Mouse (Mus musculus) olfactory bulb, adult 2 months (tissue): ENCODE data around the gene Tnfrsf25. TPM values are rescaled to one million over a fixed set of nuclear protein-coding genes. Genes with fewer than 3 reads are reported as not detected.

Experiments
- H3K27ac ChIP-seq: fragments of 200-500 bp; 2 replicates; pipeline ENCODE4 v1.5.1; 2012; ENCODE audit warnings: low read depth, low read length; ENCODE audit not compliant: insufficient read depth
- H3K4me1 ChIP-seq: fragments of 200-500 bp; 2 replicates; pipeline ENCODE4 v1.6.1; 2012; ENCODE audit warnings: low read length; ENCODE audit not compliant: control insufficient read depth, insufficient read depth
- H3K4me3 ChIP-seq: fragments of 200-500 bp; 2 replicates; pipeline ENCODE4 v1.5.1; 2012; ENCODE audit warnings: mild to moderate bottlenecking, low read depth, low read length, moderate library complexity; ENCODE audit not compliant: insufficient read depth
- CTCF ChIP-seq: fragments of 200-500 bp; IDR thresholded peaks from 2 replicates; pipeline ENCODE4 v1.5.1; 2012; ENCODE audit warnings: low read depth, mild to moderate bottlenecking, low read length, moderate library complexity; ENCODE audit not compliant: insufficient read depth
- POLR2A ChIP-seq: fragments of 200-500 bp; IDR thresholded peaks from 2 replicates; pipeline ENCODE4 v1.6.1; 2012; ENCODE audit warnings: mild to moderate bottlenecking, low read depth, low read length, moderate library complexity; ENCODE audit not compliant: insufficient read depth
- WGBS: fragments of 180-500 bp; shearing (Covaris S2); methylation state at CpG from one replicate; pipeline ENCODE4 v1.1.7; 2018; 5-methylcytosine and 5-hydroxymethylcytosine counted together
- polyA plus RNA-seq: library from polyadenylated mRNA; stranded (reverse); fragments of >200 nt; gene quantifications from 2 replicates; pipeline ENCODE4 v1.2.4, GENCODE M21; 2012; ENCODE audit warnings: low replicate concordance; ENCODE audit not compliant: missing spikeins, insufficient read depth, insufficient read length

The Tnfrsf25 gene
- polyA plus RNA-seq, 1 experiment = not detected

DNA sequence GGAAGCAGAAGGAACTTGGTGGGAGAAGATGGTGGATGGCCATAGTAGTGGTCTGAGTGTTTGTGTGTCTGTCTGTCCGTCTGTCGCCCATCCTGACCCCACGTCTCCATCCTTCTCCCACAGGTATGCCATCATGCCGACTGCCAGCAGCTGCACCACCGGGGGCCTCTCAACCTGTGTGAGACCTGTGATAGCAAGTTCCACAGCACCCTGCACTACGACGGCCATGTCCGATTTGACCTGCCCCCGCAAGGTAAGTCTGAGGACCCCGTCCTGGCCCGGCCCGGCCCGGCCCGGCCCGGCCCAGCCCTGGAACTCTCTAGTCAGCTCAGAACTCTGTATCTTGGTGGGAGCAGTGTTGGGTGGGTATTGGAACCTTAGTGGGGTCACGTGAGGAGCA, 13.8 kb upstream of the Tnfrsf25 start:
- no peak overlapping the region for H3K27ac ChIP-seq
- no peak overlapping the region for H3K4me3 ChIP-seq
- 96% methylated on average over 16 of the region's 16 CpGs for WGBS
- TF ChIP-seq CTCF = no peak
- TF ChIP-seq POLR2A = no peak
- H3K4me1 ChIP-seq = peaks cover 34% of the 10 kb centered on the region

GRCm38 (mm10) chr4:152103025-152103424, 12.7 kb upstream of the Tnfrsf25 start:
- WGBS = 42% methylated on average over 7 of the region's 7 CpGs
- Histone ChIP-seq H3K4me3 (no peak overlapping the region), H3K27ac (no peak overlapping the region), H3K4me1 (peaks cover 37% of the 10 kb centered on the region)
- no peak for TF ChIP-seq POLR2A
- peak; percentile 77 for TF ChIP-seq CTCF

DNA sequence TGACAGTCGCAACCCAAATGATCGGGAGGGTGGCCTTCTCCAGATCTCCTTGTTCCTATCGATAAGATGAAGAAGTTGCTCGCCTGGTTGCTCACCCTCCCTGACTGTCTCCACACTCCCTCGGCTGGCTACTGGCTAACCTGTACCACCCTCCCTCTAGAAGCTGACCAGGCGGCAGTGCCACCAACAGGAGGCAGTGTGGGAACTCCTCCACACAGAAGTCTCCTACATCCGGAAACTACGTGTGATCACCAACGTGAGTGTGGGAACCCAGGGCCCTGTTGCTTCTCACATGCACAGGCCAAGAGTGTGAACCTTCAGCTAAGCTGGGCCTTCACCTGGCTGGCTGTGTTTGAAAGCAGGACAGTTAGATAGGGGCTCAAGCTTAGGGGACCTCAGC, 9.0 kb upstream of the Tnfrsf25 start:
- WGBS = 79% methylated on average over 9 of the region's 9 CpGs
- no peak overlapping the region for H3K4me3 ChIP-seq
- H3K4me1 ChIP-seq = peaks cover 25% of the 10 kb centered on the region
- H3K27ac ChIP-seq = no peak overlapping the region
- TF ChIP-seq POLR2A = no peak
- TF ChIP-seq CTCF = no peak

DNA sequence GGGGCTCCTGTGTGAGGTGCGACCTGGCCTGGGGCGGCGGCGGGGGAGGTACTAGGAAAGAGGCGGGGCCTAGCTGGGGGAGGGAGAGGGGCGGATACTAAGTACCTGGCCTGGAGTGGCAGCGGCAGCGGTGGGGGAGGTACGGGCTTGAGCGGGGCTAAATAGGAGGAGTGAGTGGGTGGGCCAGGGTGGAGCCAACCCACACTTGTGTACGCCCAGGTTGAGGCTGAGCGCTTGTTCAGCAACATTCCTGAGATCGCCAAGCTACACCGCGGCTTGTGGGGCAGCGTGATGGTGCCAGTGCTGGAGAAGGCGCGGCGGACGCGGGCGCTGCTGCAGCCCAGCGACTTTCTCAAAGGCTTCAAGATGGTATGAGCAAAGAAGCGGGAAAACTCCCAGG, 8.2 kb upstream of the Tnfrsf25 start:
- no peak overlapping the region for H3K27ac ChIP-seq
- WGBS = 22% methylated on average over 24 of the region's 24 CpGs
- H3K4me3 ChIP-seq = peak overlapping the region; percentile 29
- TF ChIP-seq POLR2A = no peak
- peaks cover 25% of the 10 kb centered on the region for H3K4me1 ChIP-seq

GRCm38 (mm10) chr4:152107971-152108509, 7.7 kb upstream of the Tnfrsf25 start:
- TF ChIP-seq CTCF (no peak), POLR2A (no peak)
- H3K4me3 ChIP-seq = peak overlapping the region; percentile 29
- WGBS = 18% methylated on average over 30 of the region's 30 CpGs
- peaks cover 22% of the 10 kb centered on the region for H3K4me1 ChIP-seq
- H3K27ac ChIP-seq = no peak overlapping the region

- Histone ChIP-seq H3K4me3 (no peak overlapping the region), H3K27ac (no peak overlapping the region), H3K4me1 (peaks cover 16% of the 10 kb centered on the region)
- WGBS = 78% methylated on average over 5 of the region's 5 CpGs
- no peak for TF ChIP-seq POLR2A
- TF ChIP-seq CTCF = no peak
Observed at GRCm38 (mm10) chr4:152108673-152109072, 7.1 kb upstream of the Tnfrsf25 start.

- 76% methylated on average over 3 of the region's 3 CpGs for WGBS
- TF ChIP-seq POLR2A (no peak), CTCF (no peak)
Observed at GRCm38 (mm10) chr4:152109509-152109908, 6.2 kb upstream of the Tnfrsf25 start.

GRCm38 (mm10) chr4:152110689-152111088, 5.0 kb upstream of the Tnfrsf25 start:
- Histone ChIP-seq H3K4me1 (peaks cover 16% of the 10 kb centered on the region), H3K27ac (no peak overlapping the region), H3K4me3 (no peak overlapping the region)
- TF ChIP-seq POLR2A = no peak
- over 99% methylated on average over 4 of the region's 4 CpGs for WGBS

More at GRCm38 (mm10) chr4:152109509-152109908, 6.2 kb upstream of the Tnfrsf25 start:
- Histone ChIP-seq H3K4me3 (no peak overlapping the region), H3K27ac (no peak overlapping the region), H3K4me1 (peaks cover 14% of the 10 kb centered on the region)

DNA sequence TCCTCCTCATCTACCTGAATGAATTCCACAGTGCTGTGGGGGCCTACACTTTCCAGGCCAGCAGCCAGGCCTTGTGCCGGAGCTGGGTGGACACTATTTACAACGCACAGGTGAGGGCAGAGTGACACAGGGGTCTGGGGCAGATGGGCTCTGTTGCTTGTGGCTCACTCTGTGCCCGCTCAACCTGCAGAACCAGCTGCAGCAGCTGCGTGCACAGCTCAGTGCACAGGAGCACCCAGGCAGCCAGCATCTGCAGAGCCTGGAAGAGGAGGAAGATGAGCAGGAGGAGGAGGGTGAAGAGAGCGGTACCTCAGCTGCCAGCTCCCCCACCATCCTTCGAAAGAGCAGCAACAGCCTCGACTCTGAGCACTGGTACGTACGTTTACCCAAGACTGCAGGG, 3.4 kb upstream of the Tnfrsf25 start:
- H3K27ac ChIP-seq = no peak overlapping the region
- TF ChIP-seq POLR2A (no peak), CTCF (no peak)
- H3K4me3 ChIP-seq = no peak overlapping the region
- peaks cover 19% of the 10 kb centered on the region for H3K4me1 ChIP-seq
- 86% methylated on average over 9 of the region's 9 CpGs for WGBS

DNA sequence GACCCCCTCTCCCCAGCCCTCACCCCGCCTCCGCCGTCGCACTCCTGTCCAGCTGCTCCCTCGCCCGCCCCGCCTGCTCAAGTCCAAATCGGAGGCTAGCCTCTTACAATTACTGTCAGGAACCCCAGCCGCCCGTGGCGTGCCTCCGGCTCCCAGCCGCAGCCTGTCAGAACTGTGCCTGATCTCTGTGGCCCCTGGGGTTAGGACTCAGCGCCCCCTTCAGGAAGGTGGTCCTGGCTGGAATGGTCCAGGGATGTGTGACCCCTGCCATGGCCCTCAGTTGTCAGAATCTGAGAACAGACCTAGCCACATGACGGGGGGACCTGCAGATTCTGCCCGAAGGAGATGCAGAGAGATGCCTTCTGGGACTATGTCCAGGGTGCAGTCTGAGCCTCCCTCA, 1.7 kb upstream of the Tnfrsf25 start:
- H3K27ac ChIP-seq = no peak overlapping the region
- H3K4me3 ChIP-seq = no peak overlapping the region
- peaks cover 7% of the 10 kb centered on the region for H3K4me1 ChIP-seq
- TF ChIP-seq CTCF = no peak
- TF ChIP-seq POLR2A = no peak
- WGBS = 78% methylated on average over 16 of the region's 16 CpGs
